Comparison of ENCODE assay signal across 9 mouse cellular contexts in the genomic region with DNA sequence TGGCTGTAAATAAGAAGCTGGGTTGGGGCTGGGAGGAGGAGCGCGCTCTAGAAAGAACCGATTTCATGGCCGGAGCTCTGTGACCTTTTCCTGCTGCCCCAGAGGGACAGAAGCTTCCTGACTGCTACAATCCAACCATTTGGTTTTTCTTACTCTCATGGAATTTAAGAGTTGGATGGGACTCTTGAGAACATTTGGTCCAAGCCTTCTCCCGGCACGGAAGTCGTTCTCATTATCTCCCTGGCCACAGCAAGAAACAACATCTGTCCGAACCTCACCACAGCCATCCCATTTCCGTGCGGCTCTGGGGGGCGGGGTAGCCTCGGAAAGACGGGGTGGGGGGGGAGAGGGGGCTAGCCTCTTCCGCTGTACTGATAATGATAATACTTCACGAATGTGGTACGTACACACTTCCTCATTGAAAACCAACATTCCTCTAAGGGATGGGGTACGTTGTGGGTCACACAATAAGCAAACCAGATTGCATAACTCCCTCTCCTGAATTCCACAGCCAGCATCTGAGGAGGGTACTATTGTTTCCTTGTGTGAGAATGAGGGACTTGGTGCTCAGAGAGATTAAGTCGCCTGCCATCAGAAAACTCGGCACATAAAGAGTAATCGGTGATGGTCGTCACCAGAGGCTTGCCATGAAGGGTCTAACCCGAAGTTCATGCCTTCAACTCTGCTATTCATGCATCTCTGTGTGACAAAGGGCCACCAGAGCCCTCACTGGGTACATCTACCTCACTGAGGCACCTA. TPM values are rescaled to one million over a fixed set of nuclear protein-coding genes. Genes with fewer than 3 reads are reported as not detected.
DNase-seq lines count a peak whose midpoint lies in the region; ATAC-seq lines count a peak whose summit lies in the region.
"Had no signal": no experiment of that assay in that cellular context is flagged by ENCODE, and none has a peak within 500 bp of the region (broad histone marks: within the 10 kb centered on the region; RNA-seq: fewer than 3 reads in every experiment).

No protein-coding gene starts in this region.

- H3K4me2 ChIP-seq in heart, embryonic 12.5 days: no peak overlapping the region
- H3K4me2 ChIP-seq in kidney, embryonic 15.5 days: peak overlapping the region; percentile 27; the same call in 1 of the 2 replicates

- no peaks in the 10 kb centered on the region for H3K9me3 ChIP-seq in heart, embryonic 12.5 days (replicated peaks)
- H3K9me3 ChIP-seq in kidney, embryonic 15.5 days (replicated peaks): no peaks in the 10 kb centered on the region; the same call in 1 of the 2 replicates

- intact Hi-C loops in left cerebral cortex, postnatal 10 days (cut with DNase I): loop anchor here (1.0 to 5.0 kb wide), 2 partner anchors 238 to 394 kb away; no protein-coding TSS in a partner anchor

- peak; percentile 99 for DNase-seq in heart, adult 11 months
- peak; percentile 37 to 57 for DNase-seq in gastrocnemius, adult 8-10 months (ENCODE audit: low spot score in 2 of 2)
- peak; percentile 41 for DNase-seq in lung, postnatal 10 days
- no peak for DNase-seq in left cerebral cortex, postnatal 10 days (ENCODE audit: extremely low spot score in 1 of 2, low spot score in 2 of 2)
- DNase-seq in cerebellum, postnatal 25 days: no peak
- DNase-seq in retina, postnatal 1 day: no peak

- H3K4me3 ChIP-seq in heart, embryonic 12.5 days: no peak overlapping the region
- H3K4me3 ChIP-seq in kidney, embryonic 15.5 days (replicated peaks): no peak overlapping the region
- H3K4me3 ChIP-seq: left cerebral cortex, adult 2 months had no signal

- no peak overlapping the region for H3K27ac ChIP-seq in heart, embryonic 12.5 days (ENCODE audit: poor library complexity, severe bottlenecking)
- no peak overlapping the region for H3K27ac ChIP-seq in kidney, embryonic 15.5 days
- H3K27ac ChIP-seq: left cerebral cortex, adult 2 months had no signal

- H3K36me3 ChIP-seq in heart, embryonic 12.5 days: no peaks in the 10 kb centered on the region
- H3K36me3 ChIP-seq in kidney, embryonic 15.5 days: no peaks in the 10 kb centered on the region

- 71% methylated on average over 22 of the region's 22 CpGs for WGBS in heart, embryonic 12.5 days
- WGBS in kidney, embryonic 15.5 days: 69% methylated on average over 22 of the region's 22 CpGs

- H3K9ac ChIP-seq in heart, embryonic 12.5 days: no peak overlapping the region
- H3K9ac ChIP-seq in kidney, embryonic 15.5 days: no peak overlapping the region

- no peaks in the 10 kb centered on the region for H3K4me1 ChIP-seq in heart, embryonic 12.5 days (replicated peaks)
- H3K4me1 ChIP-seq in kidney, embryonic 15.5 days: 0 out of 2 replicates have a peak, but pooled peaks cover 4% of the 10 kb centered on the region

- peaks cover 5% of the 10 kb centered on the region; the same call in 1 of the 2 replicates for H3K27me3 ChIP-seq in heart, embryonic 12.5 days (replicated peaks)
- no peaks in the 10 kb centered on the region for H3K27me3 ChIP-seq in kidney, embryonic 15.5 days

- no peak for ATAC-seq in heart, embryonic 12.5 days (ENCODE audit: insufficient number of reproducible peaks, low FRiP score)
- no peak for ATAC-seq in kidney, embryonic 15.5 days (replicated peaks; ENCODE audit: low FRiP score)

RNA-seq across cellular contexts. Expression of gene 1700012B07Rik, which starts 46.2 kb away (rescaled TPM):
- not detected in 2 replicates for polyA plus RNA-seq in heart, embryonic 12.5 days (2016; fragmentation: Nextera tagmentation; extraction: Ambion mirVana)
- not detected for total RNA-seq in gastrocnemius, adult 8-10 months (2022)
- polyA plus RNA-seq in kidney, embryonic 15.5 days (2015; fragmentation: Nextera tagmentation; extraction: Ambion mirVana): not detected in 2 replicates
- total RNA-seq in left cerebral cortex, postnatal 10 days (2021): not detected
- total RNA-seq: left cerebral cortex, adult 2 months had no signal

Comparison
In these comparisons a context has a peak if more than half of its experiments do, and no peak if none do; other contexts are left out.
1. DNase-seq: peak in heart, adult 11 months (single experiment), gastrocnemius, adult 8-10 months (2 of 2) and lung, postnatal 10 days (single experiment); none in left cerebral cortex, postnatal 10 days (0 of 2), cerebellum, postnatal 25 days (0 of 2) and retina, postnatal 1 day (single experiment).